ENCODE assay signal across 15 mouse cellular contexts in the genomic region with DNA sequence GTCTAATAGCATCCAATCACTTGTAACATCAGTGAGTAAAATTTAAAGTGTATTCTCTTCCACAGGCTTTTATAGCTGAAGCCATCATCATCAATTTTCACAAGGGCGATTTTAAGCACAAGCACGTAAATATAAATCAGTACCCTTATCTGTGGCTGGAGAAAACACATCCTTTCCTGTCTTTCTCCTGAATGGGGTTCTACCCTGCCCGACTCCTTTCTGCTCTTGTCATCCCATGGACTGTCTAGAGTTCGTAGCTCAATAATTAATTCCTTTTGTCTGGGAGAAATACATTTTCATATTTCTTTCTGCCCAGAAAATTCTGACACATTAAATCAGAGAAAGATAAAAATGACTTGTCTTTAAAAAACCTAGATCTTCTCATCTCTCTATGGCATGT.
"Had no signal": no experiment of that assay in that cellular context is flagged by ENCODE, and none has a peak within 500 bp of the region (broad histone marks: within the 10 kb centered on the region; RNA-seq: fewer than 3 reads in every experiment).

No protein-coding gene starts in this region.

- H3K4me3 ChIP-seq: neural tube, embryonic 13.5 days; stomach, embryonic 15.5 days had no signal

- H3K27me3 ChIP-seq: neural tube, embryonic 13.5 days; stomach, embryonic 15.5 days had no signal

- H3K4me1 ChIP-seq: neural tube, embryonic 13.5 days; stomach, embryonic 15.5 days had no signal

- H3K9ac ChIP-seq: neural tube, embryonic 13.5 days; stomach, embryonic 15.5 days had no signal

- H3K36me3 ChIP-seq: neural tube, embryonic 13.5 days; stomach, embryonic 15.5 days had no signal

- H3K9me3 ChIP-seq: neural tube, embryonic 13.5 days; stomach, embryonic 15.5 days had no signal

- DNase-seq: retina, postnatal 1 day; right cerebral cortex, adult 18-20 months; right cerebral cortex, postnatal 14 days; right cerebral cortex, postnatal 25 days; right cerebral cortex, postnatal 4 days; spleen, adult 18-20 months; thymus, adult 18-20 months; thymus, adult 2 months; thymus, postnatal 14 days; thymus, postnatal 25 days; thymus, postnatal 36 days; thymus, postnatal 4 days had no signal

- H3K4me2 ChIP-seq: neural tube, embryonic 13.5 days; stomach, embryonic 15.5 days had no signal

- H3K27ac ChIP-seq: neural tube, embryonic 13.5 days; stomach, embryonic 15.5 days; stomach, postnatal 0 days had no signal
